Mouse (Mus musculus) forebrain, embryonic 16.5 days (tissue): ENCODE measurements around the gene Impdh1. TPM values are rescaled to one million over a fixed set of nuclear protein-coding genes. Genes with fewer than 3 reads are reported as not detected.
"Not testable (repeated sequence)": the region's sequence is repeated elsewhere in the genome, so short reads cannot be mapped to it uniquely, and the experiment has no call there.

Experiments
- ATAC-seq: fragments of 200-750 bp; cut with Nextera tagmentation; 2 replicates; pipeline ENCODE4 v1.8.0; 2017; ENCODE audit warnings: mild to moderate bottlenecking, moderate library complexity
- H3K27ac ChIP-seq: fragments of 300-500 bp; sonication (generic); 2 replicates; pipeline ENCODE4 v1.5.1; 2014; ENCODE audit warnings: low read length, control low read depth
- H3K27me3 ChIP-seq: fragments of 300-500 bp; sonication (generic); replicated peaks from 2 replicates; pipeline ENCODE4 v1.6.1; 2014; ENCODE audit warnings: low read length; ENCODE audit not compliant: control insufficient read depth, insufficient read depth
- H3K36me3 ChIP-seq: fragments of 300-500 bp; sonication (generic); 2 replicates; pipeline ENCODE4 v1.6.1; 2014; ENCODE audit not compliant: control insufficient read depth, insufficient read depth
- H3K4me1 ChIP-seq: fragments of 300-500 bp; sonication (generic); replicated peaks from 2 replicates; pipeline ENCODE4 v1.6.1; 2014; ENCODE audit warnings: low read length; ENCODE audit not compliant: control insufficient read depth, insufficient read depth
- H3K4me2 ChIP-seq: fragments of 300-500 bp; sonication (generic); 2 replicates; pipeline ENCODE4 v1.6.1; 2014; ENCODE audit warnings: mild to moderate bottlenecking, low read length, control low read depth
- H3K4me3 ChIP-seq: fragments of 300-500 bp; sonication (generic); replicated peaks from 2 replicates; pipeline ENCODE4 v1.5.1; 2014; ENCODE audit warnings: mild to moderate bottlenecking, low read length, control low read depth
- H3K9ac ChIP-seq: fragments of 300-500 bp; sonication (generic); replicated peaks from 2 replicates; pipeline ENCODE4 v1.6.1; 2014; ENCODE audit warnings: low read depth, low read length, control low read depth
- H3K9me3 ChIP-seq: fragments of 300-500 bp; sonication (generic); 2 replicates; pipeline ENCODE4 v1.6.1; 2016; ENCODE audit warnings: low read length; ENCODE audit not compliant: control insufficient read depth
- WGBS: fragments of 180-500 bp; shearing (Covaris S2); extraction: QIAGEN DNeasy Blood & Tissue Kit; methylation state at CpG from one replicate; pipeline ENCODE4 v1.1.7; 2014; 5-methylcytosine and 5-hydroxymethylcytosine counted together
- polyA plus RNA-seq: library from polyadenylated mRNA; unstranded; fragments of >200 nt; fragmentation: Nextera tagmentation; extraction: Ambion mirVana; gene quantifications from 2 replicates; pipeline ENCODE4 v1.2.1, GENCODE M21; 2015

The Impdh1 gene
- polyA plus RNA-seq, 1 experiment from 2014 or later, result 74.5 TPM

- no peaks in the 10 kb centered on the region for H3K36me3 ChIP-seq
- no peak for ATAC-seq
- H3K4me1 ChIP-seq, result no peaks in the 10 kb centered on the region
- WGBS, result 63% methylated on average over 1 of the region's 1 CpGs
- no peak overlapping the region for H3K4me2 ChIP-seq
- no peak overlapping the region for H3K27ac ChIP-seq
- no peak overlapping the region for H3K4me3 ChIP-seq
- H3K9ac ChIP-seq, result no peak overlapping the region
- H3K27me3 ChIP-seq, result no peaks in the 10 kb centered on the region
- no peaks in the 10 kb centered on the region for H3K9me3 ChIP-seq
Measured at GRCm38 (mm10) chr6:29242265-29242664, 26.1 kb upstream of the Impdh1 start.

- H3K9me3 ChIP-seq, result no peaks in the 10 kb centered on the region
- no peak for ATAC-seq
Measured at GRCm38 (mm10) chr6:29241697-29242096, 25.5 kb upstream of the Impdh1 start.

GRCm38 (mm10) chr6:29240806-29241205, 24.6 kb upstream of the Impdh1 start:
- no peak for ATAC-seq

More at GRCm38 (mm10) chr6:29241697-29242096, 25.5 kb upstream of the Impdh1 start:
- H3K4me1 ChIP-seq, result no peaks in the 10 kb centered on the region
- 49% methylated on average over 2 of the region's 2 CpGs for WGBS
- no peak overlapping the region for H3K4me2 ChIP-seq
- no peaks in the 10 kb centered on the region for H3K36me3 ChIP-seq
- no peak overlapping the region for H3K9ac ChIP-seq
- H3K27me3 ChIP-seq, result no peaks in the 10 kb centered on the region
- H3K4me3 ChIP-seq, result no peak overlapping the region
- H3K27ac ChIP-seq, result no peak overlapping the region

GRCm38 (mm10) chr6:29234272-29234671, 18.1 kb upstream of the Impdh1 start:
- no peak for ATAC-seq
- Histone ChIP-seq H3K4me2 (no peak overlapping the region), H3K4me1 (no peaks in the 10 kb centered on the region), H3K36me3 (no peaks in the 10 kb centered on the region), H3K9ac (no peak overlapping the region), H3K9me3 (no peaks in the 10 kb centered on the region), H3K27me3 (no peaks in the 10 kb centered on the region), H3K4me3 (no peak overlapping the region), H3K27ac (no peak overlapping the region)
- 52% methylated on average over 8 of the region's 8 CpGs for WGBS

More at GRCm38 (mm10) chr6:29240806-29241205, 24.6 kb upstream of the Impdh1 start:
- Histone ChIP-seq H3K4me2 (no peak overlapping the region), H3K9ac (no peak overlapping the region), H3K27me3 (no peaks in the 10 kb centered on the region), H3K9me3 (no peaks in the 10 kb centered on the region), H3K4me3 (no peak overlapping the region), H3K36me3 (no peaks in the 10 kb centered on the region), H3K4me1 (no peaks in the 10 kb centered on the region), H3K27ac (no peak overlapping the region)
- 25% methylated on average over 2 of the region's 2 CpGs for WGBS

- WGBS, result 75% methylated on average over 3 of the region's 3 CpGs
- H3K4me1 ChIP-seq, result no peaks in the 10 kb centered on the region
Measured at GRCm38 (mm10) chr6:29233710-29234109, 17.5 kb upstream of the Impdh1 start.

GRCm38 (mm10) chr6:29232321-29232720, 16.2 kb upstream of the Impdh1 start:
- Histone ChIP-seq H3K4me1 (no peaks in the 10 kb centered on the region), H3K27ac (no peak overlapping the region), H3K9me3 (no peaks in the 10 kb centered on the region), H3K27me3 (no peaks in the 10 kb centered on the region), H3K36me3 (no peaks in the 10 kb centered on the region), H3K4me3 (no peak overlapping the region), H3K9ac (no peak overlapping the region), H3K4me2 (no peak overlapping the region)
- ATAC-seq, result no peak
- 83% methylated on average over 6 of the region's 6 CpGs for whole genome bisulfite sequencing

More at GRCm38 (mm10) chr6:29233710-29234109, 17.5 kb upstream of the Impdh1 start:
- Histone ChIP-seq H3K9ac (no peak overlapping the region), H3K4me2 (no peak overlapping the region), H3K9me3 (no peaks in the 10 kb centered on the region), H3K27me3 (no peaks in the 10 kb centered on the region), H3K4me3 (no peak overlapping the region), H3K36me3 (no peaks in the 10 kb centered on the region), H3K27ac (no peak overlapping the region)
- no peak for ATAC-seq

- H3K4me2 ChIP-seq, result no peak overlapping the region
- H3K27me3 ChIP-seq, result no peaks in the 10 kb centered on the region
- no peaks in the 10 kb centered on the region for H3K36me3 ChIP-seq
- ATAC-seq, result no peak
- no peak overlapping the region for H3K4me3 ChIP-seq
- no peaks in the 10 kb centered on the region for H3K4me1 ChIP-seq
- H3K27ac ChIP-seq, result no peak overlapping the region
- no peaks in the 10 kb centered on the region for H3K9me3 ChIP-seq
- H3K9ac ChIP-seq, result no peak overlapping the region
- whole genome bisulfite sequencing, result 76% methylated on average over 3 of the region's 3 CpGs
Measured at GRCm38 (mm10) chr6:29231799-29232198, 15.6 kb upstream of the Impdh1 start.

GRCm38 (mm10) chr6:29230386-29230785, 14.2 kb upstream of the Impdh1 start:
- ATAC-seq, result no peak
- H3K4me3 ChIP-seq, result no peak overlapping the region
- 71% methylated on average over 6 of the region's 6 CpGs for WGBS
- H3K27me3 ChIP-seq, result no peaks in the 10 kb centered on the region
- H3K4me1 ChIP-seq, result no peaks in the 10 kb centered on the region
- H3K4me2 ChIP-seq, result no peak overlapping the region
- no peak overlapping the region for H3K9ac ChIP-seq
- no peaks in the 10 kb centered on the region for H3K9me3 ChIP-seq
- H3K36me3 ChIP-seq, result no peaks in the 10 kb centered on the region
- no peak overlapping the region for H3K27ac ChIP-seq

GRCm38 (mm10) chr6:29229265-29229913, 13.2 kb upstream of the Impdh1 start:
- no peaks in the 10 kb centered on the region for H3K9me3 ChIP-seq
- no peaks in the 10 kb centered on the region for H3K4me1 ChIP-seq
- 91% methylated on average over 6 of the region's 6 CpGs for WGBS
- no peak overlapping the region for H3K27ac ChIP-seq
- H3K36me3 ChIP-seq, result no peaks in the 10 kb centered on the region
- H3K9ac ChIP-seq, result no peak overlapping the region
- H3K27me3 ChIP-seq, result no peaks in the 10 kb centered on the region
- no peak overlapping the region for H3K4me2 ChIP-seq
- ATAC-seq, result no peak
- no peak overlapping the region for H3K4me3 ChIP-seq

GRCm38 (mm10) chr6:29217717-29218116, 1.6 kb upstream of the Impdh1 start:
- H3K4me1 ChIP-seq, result peaks cover 23% of the 10 kb centered on the region
- ATAC-seq, result not testable (repeated sequence)
- WGBS, result 93% methylated on average over 1 of the region's 3 CpGs

More at GRCm38 (mm10) chr6:29217717-29218116, 1.6 kb upstream of the Impdh1 start:
- not testable (repeated sequence) for H3K9ac ChIP-seq, H3K9me3 ChIP-seq, H3K4me2 ChIP-seq, H3K27ac ChIP-seq, H3K4me3 ChIP-seq, H3K36me3 ChIP-seq
- peaks cover 10% of the 10 kb centered on the region for H3K27me3 ChIP-seq
